Mouse (Mus musculus) intestine, postnatal 0 days (tissue): Measurements from ENCODE around the gene Slc22a23. TPM values are rescaled to one million over a fixed set of nuclear protein-coding genes. Genes with fewer than 3 reads are reported as not detected.
A peak's percentile ranks its signal among the peaks of the same experiment; 100 is the strongest.

Experiments
- ATAC-seq: fragments of 200-750 bp; cut with Nextera tagmentation; 2 replicates; pipeline ENCODE4 v1.8.0; 2017; ENCODE audit warnings: mild to moderate bottlenecking, moderate TSS enrichment, moderate library complexity
- H3K27ac ChIP-seq: fragments of 300-500 bp; sonication (generic); 2 replicates; pipeline ENCODE4 v1.5.1; 2014; ENCODE audit warnings: mild to moderate bottlenecking, low read depth, low read length, moderate library complexity
- H3K27me3 ChIP-seq: fragments of 300-500 bp; sonication (generic); replicated peaks from 2 replicates; pipeline ENCODE4 v1.6.1; 2014; ENCODE audit warnings: low read length, mixed read lengths; ENCODE audit not compliant: control insufficient read depth, insufficient read depth
- H3K36me3 ChIP-seq: fragments of 300-500 bp; sonication (generic); 2 replicates; pipeline ENCODE4 v1.6.1; 2014; ENCODE audit warnings: mild to moderate bottlenecking, moderate library complexity; ENCODE audit not compliant: control insufficient read depth, insufficient read depth
- H3K4me1 ChIP-seq: fragments of 300-500 bp; sonication (generic); replicated peaks from 2 replicates; pipeline ENCODE4 v1.6.1; 2014; ENCODE audit warnings: antibody characterized with exemption, low read length, mixed read lengths; ENCODE audit not compliant: control insufficient read depth, insufficient read depth
- H3K4me2 ChIP-seq: fragments of 300-500 bp; sonication (generic); replicated peaks from 2 replicates; pipeline ENCODE4 v1.6.1; 2014; ENCODE audit warnings: low read depth, mild to moderate bottlenecking, moderate library complexity
- H3K4me3 ChIP-seq: fragments of 300-500 bp; sonication (generic); 2 replicates; pipeline ENCODE4 v1.5.1; 2014; ENCODE audit warnings: low read depth, low read length
- H3K9ac ChIP-seq: fragments of 300-500 bp; sonication (generic); 2 replicates; pipeline ENCODE4 v1.6.1; 2014; ENCODE audit warnings: mild to moderate bottlenecking, low read depth, low read length
- H3K9me3 ChIP-seq: fragments of 300-500 bp; sonication (generic); 2 replicates; pipeline ENCODE4 v1.6.1; 2016; ENCODE audit warnings: mixed run types; ENCODE audit not compliant: control insufficient read depth
- CTCF ChIP-seq: sonication (generic); IDR thresholded peaks from 2 replicates; pipeline ENCODE4 v1.5.1; 2016; ENCODE audit warnings: low read depth, mild to moderate bottlenecking, control low read depth, antibody characterized with exemption, moderate library complexity
- WGBS: fragments of 180-500 bp; shearing (Covaris S2); extraction: QIAGEN DNeasy Blood & Tissue Kit; methylation state at CpG from one replicate; pipeline ENCODE4 v1.1.7; 2014; 5-methylcytosine and 5-hydroxymethylcytosine counted together
- polyA plus RNA-seq: library from polyadenylated mRNA; unstranded; fragments of >200 nt; fragmentation: Nextera tagmentation; extraction: Ambion mirVana; gene quantifications from 2 replicates; pipeline ENCODE4 v1.2.1, GENCODE M21; 2015

Gene Slc22a23
- polyA plus RNA-seq, 1 experiment from 2014 or later: 3.4 TPM

DNA sequence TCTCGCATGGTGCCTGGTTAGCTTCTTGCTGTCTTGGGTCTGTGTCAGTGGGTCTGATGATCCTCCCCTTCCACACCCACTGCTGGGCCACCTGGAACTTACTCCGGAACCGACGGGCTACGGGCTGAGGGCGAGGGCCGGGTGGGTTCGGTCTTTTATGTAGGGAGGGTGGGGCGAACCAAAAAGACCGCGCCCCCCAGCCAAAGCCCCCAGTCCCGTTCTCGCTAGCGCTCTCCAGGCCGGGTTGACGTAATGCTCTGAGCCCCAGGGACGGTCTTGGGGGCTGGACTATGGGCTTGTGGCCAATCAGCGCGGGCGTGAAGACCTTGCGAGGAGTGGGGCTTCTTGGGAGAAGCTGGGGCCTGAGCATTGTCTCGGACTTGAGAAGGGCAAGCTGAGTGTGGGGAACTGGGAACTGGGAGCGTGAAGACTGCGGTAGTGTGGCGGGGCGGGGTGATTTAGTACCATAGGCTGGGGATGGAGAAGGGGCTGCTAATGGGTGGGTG lies 214.7 kb downstream of the Slc22a23 start, which contains the start of gene Tubb2b:
Tubb2b (minus strand) TSS at position 241 of the 506 bp plus-strand sequence.
- H3K9ac ChIP-seq: peak within 1 kb of the TSS; percentile 47
- no peaks in the 10 kb centered on the region for H3K9me3 ChIP-seq
- no peaks in the 10 kb centered on the region for H3K4me1 ChIP-seq
- H3K4me2 ChIP-seq: peak within 1 kb of the TSS; percentile 92
- TF ChIP-seq CTCF: no peak
- H3K36me3 ChIP-seq: no peaks in the 10 kb centered on the region
- peak; percentile 55 for ATAC-seq
- H3K4me3 ChIP-seq: peak within 1 kb of the TSS; percentile 57
- H3K27ac ChIP-seq: peak within 1 kb of the TSS; percentile 15; the same call in 1 of the 2 replicates
- H3K27me3 ChIP-seq: peaks cover 21% of the 10 kb centered on the region
- under 1% methylated on average over 26 of the region's 26 CpGs for WGBS

GRCm38 (mm10) chr13:34129485-34130225 lies 215.3 kb downstream of the Slc22a23 start:
- Histone ChIP-seq H3K36me3 (no peaks in the 10 kb centered on the region), H3K9me3 (no peaks in the 10 kb centered on the region), H3K4me3 (peak overlapping the region; percentile 57), H3K4me2 (peak overlapping the region; percentile 92), H3K27me3 (peaks cover 21% of the 10 kb centered on the region), H3K27ac (peak overlapping the region; percentile 15; the same call in 1 of the 2 replicates), H3K9ac (peak overlapping the region; percentile 47), H3K4me1 (no peaks in the 10 kb centered on the region)
- ATAC-seq: peak; percentile 28
- WGBS: under 1% methylated on average over 31 of the region's 31 CpGs
- TF ChIP-seq CTCF: no peak

Other genes starting within 250 kb of the Slc22a23 start
- gene Tubb2b, start 214.7 kb downstream of the Slc22a23 start, polyA plus RNA-seq: 14.1 and 15.4 TPM in 2 replicates
- 62.8 and 69.8 TPM in 2 replicates for gene Psmg4, start 182.2 kb downstream of the Slc22a23 start, polyA plus RNA-seq